Mouse (Mus musculus): ENCODE measurements around the gene Lig1. TPM values are rescaled to one million over a fixed set of nuclear protein-coding genes. Genes with fewer than 3 reads are reported as not detected.
A peak's percentile ranks its signal among the peaks of the same experiment; 100 is the strongest.

Lig1 gene
- 110 and 115 TPM in 2 replicates for polyA plus RNA-seq (2014; fragmentation: Nextera tagmentation; extraction: Ambion mirVana)

GRCm38 (mm10) chr7:13277081-13277480 is at the start of gene Lig1:
Gene Lig1 (plus strand): TSS chr7:13277283.
- no peaks in the 10 kb centered on the region for H3K9me3 ChIP-seq (ENCODE audit: control insufficient read depth, low read length)
- H3K4me3 ChIP-seq (ENCODE audit: low read depth, low read length): peak within 1 kb of the TSS; percentile 49
- H3K4me2 ChIP-seq (ENCODE audit: low read length): peak within 1 kb of the TSS; percentile 73
- DNase-seq (ENCODE audit: low spot score): no peak
- H3K27me3 ChIP-seq (replicated peaks; ENCODE audit: control insufficient read depth, insufficient read depth, low read length): no peaks in the 10 kb centered on the region
- no peak for ATAC-seq (replicated peaks; ENCODE audit: low FRiP score, low TSS enrichment, low read depth)
- H3K36me3 ChIP-seq (ENCODE audit: control insufficient read depth, insufficient read depth, low read length): peaks cover 42% of the 10 kb centered on the region
- H3K4me1 ChIP-seq (replicated peaks; ENCODE audit: control insufficient read depth, insufficient read depth, low read length): 0 out of 2 replicates have a peak, but pooled peaks cover 4% of the 10 kb centered on the region
- H3K27ac ChIP-seq (ENCODE audit: low read depth): peak within 1 kb of the TSS; percentile 68; the same call in 1 of the 2 replicates
- WGBS: 97% methylated on average over 16 of the region's 16 CpGs
- H3K9ac ChIP-seq (ENCODE audit: low read length): peak within 1 kb of the TSS; percentile 72

GRCm38 (mm10) chr7:13260746-13261700 is 16.1 kb upstream of the Lig1 start:
- Histone ChIP-seq H3K4me3 (ENCODE audit: low read depth, low read length) (no peak overlapping the region), H3K4me1 (replicated peaks; ENCODE audit: control insufficient read depth, insufficient read depth, low read length) (no peaks in the 10 kb centered on the region), H3K27ac (ENCODE audit: low read depth) (no peak overlapping the region), H3K4me2 (ENCODE audit: low read length) (no peak overlapping the region), H3K9me3 (ENCODE audit: control insufficient read depth, low read length) (no peaks in the 10 kb centered on the region), H3K27me3 (replicated peaks; ENCODE audit: control insufficient read depth, insufficient read depth, low read length) (no peaks in the 10 kb centered on the region), H3K36me3 (ENCODE audit: control insufficient read depth, insufficient read depth, low read length) (no peaks in the 10 kb centered on the region), H3K9ac (ENCODE audit: low read length) (no peak overlapping the region)
- DNase-seq (ENCODE audit: low spot score): no peak
- WGBS: 41% methylated on average over 50 of the region's 50 CpGs
- ATAC-seq (replicated peaks; ENCODE audit: low FRiP score, low TSS enrichment, low read depth): 0 out of 2 replicates have a peak, but pooled peaks have one; percentile 36

DNA sequence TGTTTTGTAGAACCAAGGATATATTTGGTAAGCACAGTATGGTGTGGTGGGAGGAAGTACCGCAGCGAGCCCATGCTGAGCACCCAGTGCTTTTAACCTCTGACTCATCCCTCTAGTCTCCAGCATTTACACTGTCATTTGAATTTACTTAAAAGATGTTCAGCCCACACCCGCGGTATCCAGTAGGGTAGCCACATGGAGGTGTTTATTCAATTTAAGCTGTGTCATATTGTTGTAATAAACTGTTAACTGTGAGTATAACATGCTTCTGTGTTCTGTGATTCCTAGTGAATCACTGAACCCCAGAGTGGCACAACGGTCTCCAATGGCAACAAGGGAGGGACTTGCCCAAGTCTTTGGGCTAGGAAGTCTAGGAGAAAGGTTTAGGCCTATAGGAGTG is 13.2 kb upstream of the Lig1 start:
- Histone ChIP-seq H3K9ac (ENCODE audit: low read length) (no peak overlapping the region), H3K36me3 (ENCODE audit: control insufficient read depth, insufficient read depth, low read length) (no peaks in the 10 kb centered on the region), H3K27ac (ENCODE audit: low read depth) (no peak overlapping the region), H3K4me3 (ENCODE audit: low read depth, low read length) (no peak overlapping the region), H3K4me2 (ENCODE audit: low read length) (no peak overlapping the region), H3K27me3 (replicated peaks; ENCODE audit: control insufficient read depth, insufficient read depth, low read length) (no peaks in the 10 kb centered on the region), H3K4me1 (replicated peaks; ENCODE audit: control insufficient read depth, insufficient read depth, low read length) (no peaks in the 10 kb centered on the region), H3K9me3 (ENCODE audit: control insufficient read depth, low read length) (no peaks in the 10 kb centered on the region)
- WGBS: 82% methylated on average over 5 of the region's 5 CpGs
- ATAC-seq (replicated peaks; ENCODE audit: low FRiP score, low TSS enrichment, low read depth): no peak
- no peak for DNase-seq (ENCODE audit: low spot score)

DNA sequence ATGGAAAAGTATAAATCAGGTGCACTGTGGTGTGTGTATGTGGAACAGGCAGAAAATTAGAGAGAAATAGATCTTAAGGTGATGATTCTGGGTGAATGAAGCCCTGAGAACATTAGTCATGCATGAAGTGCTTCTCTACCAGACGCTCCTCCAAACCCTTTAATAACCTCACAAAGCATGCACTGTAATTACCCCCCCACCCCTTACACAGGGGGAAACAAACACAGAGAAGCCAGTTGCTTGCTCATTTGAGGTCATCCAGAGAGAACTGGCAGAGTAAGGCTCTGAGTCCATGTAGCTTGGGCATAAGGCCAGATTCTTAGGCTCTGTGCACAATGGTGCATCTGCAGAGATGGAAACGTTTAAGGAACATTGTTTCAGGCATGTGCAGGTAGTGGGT is 12.7 kb upstream of the Lig1 start:
- no peak for ATAC-seq (replicated peaks; ENCODE audit: low FRiP score, low TSS enrichment, low read depth)
- no peak overlapping the region for H3K4me3 ChIP-seq (ENCODE audit: low read depth, low read length)
- no peak overlapping the region for H3K27ac ChIP-seq (ENCODE audit: low read depth)
- 73% methylated on average over 2 of the region's 2 CpGs for WGBS
- no peaks in the 10 kb centered on the region for H3K9me3 ChIP-seq (ENCODE audit: control insufficient read depth, low read length)
- no peaks in the 10 kb centered on the region for H3K27me3 ChIP-seq (replicated peaks; ENCODE audit: control insufficient read depth, insufficient read depth, low read length)
- DNase-seq (ENCODE audit: low spot score): no peak
- H3K4me1 ChIP-seq (replicated peaks; ENCODE audit: control insufficient read depth, insufficient read depth, low read length): no peaks in the 10 kb centered on the region
- no peak overlapping the region for H3K9ac ChIP-seq (ENCODE audit: low read length)
- H3K4me2 ChIP-seq (ENCODE audit: low read length): no peak overlapping the region
- no peaks in the 10 kb centered on the region for H3K36me3 ChIP-seq (ENCODE audit: control insufficient read depth, insufficient read depth, low read length)

DNA sequence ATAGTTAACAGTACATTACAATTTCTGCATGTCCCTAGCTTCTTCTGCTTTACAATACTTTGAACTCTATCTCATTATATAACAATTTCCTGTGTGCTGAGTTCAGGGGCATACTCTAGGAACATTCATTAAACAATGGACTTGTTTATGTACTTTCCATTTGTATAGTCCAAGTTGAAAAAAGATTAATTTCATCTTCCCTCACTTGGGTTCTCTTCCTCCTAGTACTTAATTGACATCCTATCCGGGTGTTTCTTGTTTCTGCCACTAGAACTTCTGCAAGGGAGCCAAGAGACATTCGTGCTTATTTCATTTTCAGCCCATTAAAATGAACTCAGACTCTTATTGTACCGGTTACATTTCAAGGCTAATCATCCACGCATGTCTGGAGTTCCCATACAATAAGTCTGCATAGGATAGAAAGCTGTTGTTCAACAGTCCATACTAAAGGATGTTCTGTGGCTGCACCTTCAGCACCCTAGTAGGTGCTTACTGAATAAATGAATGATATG is 8.3 kb upstream of the Lig1 start:
- Histone ChIP-seq H3K27me3 (replicated peaks; ENCODE audit: control insufficient read depth, insufficient read depth, low read length) (no peaks in the 10 kb centered on the region), H3K4me3 (ENCODE audit: low read depth, low read length) (no peak overlapping the region), H3K27ac (ENCODE audit: low read depth) (no peak overlapping the region), H3K4me2 (ENCODE audit: low read length) (no peak overlapping the region), H3K9ac (ENCODE audit: low read length) (no peak overlapping the region), H3K9me3 (ENCODE audit: control insufficient read depth, low read length) (no peaks in the 10 kb centered on the region), H3K4me1 (replicated peaks; ENCODE audit: control insufficient read depth, insufficient read depth, low read length) (no peaks in the 10 kb centered on the region), H3K36me3 (ENCODE audit: control insufficient read depth, insufficient read depth, low read length) (no peaks in the 10 kb centered on the region)
- DNase-seq (ENCODE audit: low spot score): no peak
- no peak for ATAC-seq (replicated peaks; ENCODE audit: low FRiP score, low TSS enrichment, low read depth)
- WGBS: 89% methylated on average over 4 of the region's 4 CpGs

DNA sequence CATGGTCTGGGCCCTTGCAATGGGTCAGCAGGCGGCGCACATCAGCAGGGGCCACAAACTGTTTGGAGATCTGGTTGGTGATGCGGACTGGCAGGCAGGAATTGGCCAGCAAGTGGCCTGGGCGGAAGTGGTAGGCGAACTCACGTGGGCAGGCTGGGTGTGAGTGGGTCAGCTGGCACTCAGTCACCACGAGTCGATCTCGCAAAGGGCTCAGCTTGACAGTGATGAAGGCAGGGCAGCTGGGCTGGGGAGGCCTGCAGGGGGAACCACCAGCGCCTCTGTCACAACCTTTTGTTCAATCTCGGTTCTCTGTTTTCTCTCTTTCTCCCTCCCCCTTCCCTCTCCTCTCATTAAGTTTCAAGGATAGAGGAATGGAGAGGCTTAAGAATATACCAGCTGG is 7.7 kb upstream of the Lig1 start:
- Histone ChIP-seq H3K27me3 (replicated peaks; ENCODE audit: control insufficient read depth, insufficient read depth, low read length) (no peaks in the 10 kb centered on the region), H3K4me3 (ENCODE audit: low read depth, low read length) (no peak overlapping the region), H3K27ac (ENCODE audit: low read depth) (no peak overlapping the region), H3K36me3 (ENCODE audit: control insufficient read depth, insufficient read depth, low read length) (peaks cover 5% of the 10 kb centered on the region), H3K4me2 (ENCODE audit: low read length) (no peak overlapping the region), H3K9me3 (ENCODE audit: control insufficient read depth, low read length) (no peaks in the 10 kb centered on the region), H3K4me1 (replicated peaks; ENCODE audit: control insufficient read depth, insufficient read depth, low read length) (no peaks in the 10 kb centered on the region), H3K9ac (ENCODE audit: low read length) (no peak overlapping the region)
- 78% methylated on average over 11 of the region's 11 CpGs for WGBS
- DNase-seq (ENCODE audit: low spot score) (no peak), ATAC-seq (replicated peaks; ENCODE audit: low FRiP score, low TSS enrichment, low read depth) (no peak)

- H3K9ac ChIP-seq (ENCODE audit: low read length): no peak overlapping the region
- H3K36me3 ChIP-seq (ENCODE audit: control insufficient read depth, insufficient read depth, low read length): peaks cover 23% of the 10 kb centered on the region
- no peaks in the 10 kb centered on the region for H3K27me3 ChIP-seq (replicated peaks; ENCODE audit: control insufficient read depth, insufficient read depth, low read length)
- DNase-seq (ENCODE audit: low spot score) (no peak), ATAC-seq (replicated peaks; ENCODE audit: low FRiP score, low TSS enrichment, low read depth) (no peak)
- 61% methylated on average over 1 of the region's 1 CpGs for WGBS
- no peaks in the 10 kb centered on the region for H3K9me3 ChIP-seq (ENCODE audit: control insufficient read depth, low read length)
- no peak overlapping the region for H3K4me3 ChIP-seq (ENCODE audit: low read depth, low read length)
- H3K27ac ChIP-seq (ENCODE audit: low read depth): no peak overlapping the region
- H3K4me1 ChIP-seq (replicated peaks; ENCODE audit: control insufficient read depth, insufficient read depth, low read length): no peaks in the 10 kb centered on the region
- no peak overlapping the region for H3K4me2 ChIP-seq (ENCODE audit: low read length)
Measured at GRCm38 (mm10) chr7:13271704-13272103, 5.4 kb upstream of the Lig1 start.

DNA sequence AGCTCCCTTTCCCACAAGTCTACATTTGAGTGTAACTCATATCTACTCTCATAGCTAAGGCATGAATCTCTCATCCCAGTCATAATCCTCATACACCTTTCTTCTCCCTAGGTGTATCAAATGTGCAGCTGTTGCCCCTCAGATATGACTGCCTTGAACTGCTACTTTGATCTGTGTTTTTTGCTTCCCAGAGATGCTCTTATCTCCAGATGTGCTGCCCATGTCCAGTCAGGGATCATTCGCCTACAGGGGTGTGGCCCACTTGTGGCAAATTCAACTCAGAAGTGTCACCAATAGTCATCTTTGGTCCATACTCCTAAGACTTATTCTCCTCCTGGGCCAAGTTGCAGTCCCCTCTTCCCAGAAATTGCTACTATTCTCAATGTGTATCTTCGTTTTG is 750 bp downstream of the Lig1 start:
- peak overlapping the region; percentile 68; the same call in 1 of the 2 replicates for H3K27ac ChIP-seq (ENCODE audit: low read depth)
- 0 out of 2 replicates have a peak, but pooled peaks cover 4% of the 10 kb centered on the region for H3K4me1 ChIP-seq (replicated peaks; ENCODE audit: control insufficient read depth, insufficient read depth, low read length)
- no peaks in the 10 kb centered on the region for H3K9me3 ChIP-seq (ENCODE audit: control insufficient read depth, low read length)
- 37% methylated on average over 2 of the region's 2 CpGs for WGBS
- no peak for DNase-seq (ENCODE audit: low spot score)
- peak overlapping the region; percentile 72 for H3K9ac ChIP-seq (ENCODE audit: low read length)
- peak overlapping the region; percentile 49 for H3K4me3 ChIP-seq (ENCODE audit: low read depth, low read length)
- no peaks in the 10 kb centered on the region for H3K27me3 ChIP-seq (replicated peaks; ENCODE audit: control insufficient read depth, insufficient read depth, low read length)
- H3K36me3 ChIP-seq (ENCODE audit: control insufficient read depth, insufficient read depth, low read length): peaks cover 46% of the 10 kb centered on the region
- H3K4me2 ChIP-seq (ENCODE audit: low read length): peak overlapping the region; percentile 73
- ATAC-seq (replicated peaks; ENCODE audit: low FRiP score, low TSS enrichment, low read depth): no peak
